Mouse (Mus musculus) right cerebral cortex, adult 18-20 months (tissue): Measurements from ENCODE around the gene Eif5b.
"Not testable (repeated sequence)": the region's sequence is repeated elsewhere in the genome, so short reads cannot be mapped to it uniquely, and the experiment has no call there.

Source experiments
- DNase-seq: peaks from one replicate; pipeline ENCODE4 v3.0.0; 2022; ENCODE audit warnings: mixed read lengths

The Eif5b gene

GRCm38 (mm10) chr1:37997867-37998266 lies at the start of gene Eif5b, which contains the start of gene Txndc9:
Eif5b (plus strand) TSS chr1:37998010.
Txndc9 (minus strand) TSS chr1:37997893.
- peak; percentile 98 for DNase-seq

GRCm38 (mm10) chr1:37948906-37949305 lies 48.9 kb upstream of the Eif5b start:
- no peak for DNase-seq

- no peak for DNase-seq
Measured at GRCm38 (mm10) chr1:37954786-37955185, 43.0 kb upstream of the Eif5b start.

GRCm38 (mm10) chr1:37955251-37955650 lies 42.6 kb upstream of the Eif5b start:
- DNase-seq = no peak

GRCm38 (mm10) chr1:37956690-37957431 lies 40.9 kb upstream of the Eif5b start:
- DNase-seq = peak; percentile 5

GRCm38 (mm10) chr1:37957659-37958058 lies 40.2 kb upstream of the Eif5b start, which contains the start of gene Lyg1:
Lyg1 (minus strand) TSS chr1:37957759.
- DNase-seq = no peak

- DNase-seq = no peak
Measured at GRCm38 (mm10) chr1:37958516-37958915, 39.3 kb upstream of the Eif5b start.

- peak; percentile 4 for DNase-seq
Measured at GRCm38 (mm10) chr1:37959486-37959885, 38.3 kb upstream of the Eif5b start.

- DNase-seq = no peak
Measured at GRCm38 (mm10) chr1:37965571-37965970, 32.2 kb upstream of the Eif5b start.

GRCm38 (mm10) chr1:37968746-37969145 lies 29.1 kb upstream of the Eif5b start:
- DNase-seq = no peak

- DNase-seq = no peak
Measured at GRCm38 (mm10) chr1:37971520-37971919, 26.3 kb upstream of the Eif5b start.

- not testable (repeated sequence) for DNase-seq
Measured at GRCm38 (mm10) chr1:37976666-37977065, 21.1 kb upstream of the Eif5b start.

- no peak for DNase-seq
Measured at GRCm38 (mm10) chr1:37977303-37977702, 20.5 kb upstream of the Eif5b start.

- DNase-seq = no peak
Measured at GRCm38 (mm10) chr1:37984326-37984725, 13.5 kb upstream of the Eif5b start.

GRCm38 (mm10) chr1:37985764-37986323 lies 12.0 kb upstream of the Eif5b start:
- peak; percentile 22 for DNase-seq

- DNase-seq = no peak
Measured at GRCm38 (mm10) chr1:37987856-37988255, 10.0 kb upstream of the Eif5b start.

GRCm38 (mm10) chr1:37996226-37996625 lies 1.6 kb upstream of the Eif5b start:
- no peak for DNase-seq

- DNase-seq = peak; percentile 99
Measured at GRCm38 (mm10) chr1:37996877-37997484, 829 bp upstream of the Eif5b start.

GRCm38 (mm10) chr1:37998371-37999199 lies 775 bp downstream of the Eif5b start:
- no peak for DNase-seq

GRCm38 (mm10) chr1:37999552-37999951 lies 1.7 kb downstream of the Eif5b start:
- no peak for DNase-seq

GRCm38 (mm10) chr1:38000844-38001243 lies 3.0 kb downstream of the Eif5b start:
- DNase-seq = no peak

- no peak for DNase-seq
Measured at GRCm38 (mm10) chr1:38001956-38002355, 4.1 kb downstream of the Eif5b start.

- no peak for DNase-seq
Measured at GRCm38 (mm10) chr1:38003046-38003445, 5.2 kb downstream of the Eif5b start.
